Mouse (Mus musculus) forebrain, embryonic 12.5 days (tissue): ENCODE measurements around the gene Gm28553. TPM values are rescaled to one million over a fixed set of nuclear protein-coding genes. Genes with fewer than 3 reads are reported as not detected.
"Not testable (repeated sequence)": the region's sequence is repeated elsewhere in the genome, so short reads cannot be mapped to it uniquely, and the experiment has no call there.

ENCODE experiments used
- ATAC-seq: fragments of 200-750 bp; cut with Nextera tagmentation; 2 replicates; pipeline ENCODE4 v1.8.0; 2017; ENCODE audit warnings: moderate TSS enrichment; ENCODE audit not compliant: low FRiP score
- H3K27ac ChIP-seq: fragments of 300-500 bp; sonication (generic); 2 replicates; pipeline ENCODE4 v1.5.1; 2016; ENCODE audit warnings: mild to moderate bottlenecking
- H3K27me3 ChIP-seq: fragments of 300-500 bp; sonication (generic); 2 replicates; pipeline ENCODE4 v1.6.1; 2016; ENCODE audit warnings: mild to moderate bottlenecking
- H3K36me3 ChIP-seq: fragments of 300-500 bp; sonication (generic); replicated peaks from 2 replicates; pipeline ENCODE4 v1.6.1; 2016; ENCODE audit warnings: mild to moderate bottlenecking
- H3K4me1 ChIP-seq: fragments of 300-500 bp; sonication (generic); 2 replicates; pipeline ENCODE4 v1.6.1; 2016
- H3K4me2 ChIP-seq: fragments of 300-500 bp; sonication (generic); 2 replicates; pipeline ENCODE4 v1.6.1; 2016; ENCODE audit warnings: mild to moderate bottlenecking, moderate library complexity
- H3K4me3 ChIP-seq: fragments of 300-500 bp; sonication (generic); replicated peaks from 2 replicates; pipeline ENCODE4 v1.5.1; 2016; ENCODE audit warnings: mild to moderate bottlenecking
- H3K9ac ChIP-seq: fragments of 300-500 bp; sonication (generic); 2 replicates; pipeline ENCODE4 v1.6.1; 2016; ENCODE audit warnings: mild to moderate bottlenecking
- H3K9me3 ChIP-seq: fragments of 300-500 bp; sonication (generic); 2 replicates; pipeline ENCODE4 v1.6.1; 2016
- WGBS: fragments of 180-500 bp; shearing (Covaris S2); methylation state at CpG from one replicate; pipeline ENCODE4 v1.1.7; 2016; 5-methylcytosine and 5-hydroxymethylcytosine counted together
- polyA plus RNA-seq: library from polyadenylated mRNA; unstranded; fragments of >200 nt; fragmentation: Nextera tagmentation; extraction: Ambion mirVana; gene quantifications from 2 replicates; pipeline ENCODE4 v1.2.1, GENCODE M21; 2016

Gm28553 gene
- polyA plus RNA-seq: not detected in 2 replicates

DNA sequence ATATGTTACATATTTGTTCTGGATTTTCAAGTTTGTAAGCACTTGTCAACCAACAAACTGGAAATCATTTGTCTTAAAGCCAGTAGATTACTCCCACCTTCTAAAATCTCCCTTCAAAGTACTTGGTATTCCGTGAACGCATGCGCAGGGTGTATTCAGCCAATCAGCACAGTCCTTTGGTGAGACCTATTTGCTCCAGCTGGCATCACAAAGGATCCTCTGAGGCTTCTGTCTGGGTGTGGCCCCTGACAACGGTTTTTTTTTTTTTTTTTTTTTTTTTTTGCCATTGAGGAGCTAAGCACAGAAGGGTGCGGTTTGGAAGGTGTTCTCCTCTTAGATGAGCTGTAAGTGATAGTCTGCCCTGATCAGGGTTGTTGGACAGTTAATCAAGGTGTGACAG, at the start of gene Gm28553:
Gene Gm28553, plus strand, starts transcription at position 301 of the 400 bp plus-strand sequence.
- not testable (repeated sequence) for H3K9me3 ChIP-seq, H3K9ac ChIP-seq, H3K27ac ChIP-seq, H3K4me3 ChIP-seq, H3K4me1 ChIP-seq, H3K27me3 ChIP-seq, H3K4me2 ChIP-seq, ATAC-seq, H3K36me3 ChIP-seq
- WGBS: no CpG with 5 or more reads among the region's 5 CpGs
